Mouse (Mus musculus): Measurements from ENCODE around the gene Ssr2.
A peak's percentile ranks its signal among the peaks of the same experiment; 100 is the strongest.
"Not testable (repeated sequence)": the region's sequence is repeated elsewhere in the genome, so short reads cannot be mapped to it uniquely, and the experiment has no call there.

Gene Ssr2

GRCm38 (mm10) chr3:88563966-88564365 is 11.7 kb upstream of the Ssr2 start:
- no peak for DNase-seq (ENCODE audit: low spot score in 2 of 2)

GRCm38 (mm10) chr3:88566116-88566515 is 9.6 kb upstream of the Ssr2 start:
- DNase-seq (ENCODE audit: low spot score in 2 of 2) = no peak

- peak in 1 of 2 experiments; percentile 15 for DNase-seq (ENCODE audit: low spot score in 2 of 2)
These were observed 9.1 kb upstream of the Ssr2 start for GRCm38 (mm10) chr3:88566536-88567061.

- peak in 1 of 2 experiments; percentile 20 for DNase-seq (ENCODE audit: low spot score in 2 of 2)
These were observed 7.8 kb upstream of the Ssr2 start for GRCm38 (mm10) chr3:88567892-88568291.

DNA sequence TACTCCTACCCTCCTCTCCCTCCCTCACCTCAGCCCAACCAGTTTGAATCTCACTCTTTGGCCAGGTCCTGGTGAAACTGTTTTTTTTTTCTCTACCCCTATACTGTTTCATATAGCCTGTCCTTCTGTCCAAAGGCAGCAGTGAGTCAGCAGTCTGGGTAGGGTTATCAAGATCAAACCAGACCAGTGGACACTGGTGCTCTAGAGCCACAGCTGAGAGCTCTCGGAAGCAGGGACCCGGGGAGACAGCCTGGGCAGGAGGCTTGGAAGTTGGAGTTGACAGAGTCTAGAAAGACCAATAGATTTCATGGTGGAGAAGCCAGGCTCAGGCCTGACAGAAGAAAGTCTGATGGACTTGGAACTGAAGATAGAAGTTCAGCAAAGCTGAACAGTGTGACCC is 7.1 kb upstream of the Ssr2 start:
- peak in 1 of 2 experiments; percentile 22 for DNase-seq (ENCODE audit: low spot score in 2 of 2)

GRCm38 (mm10) chr3:88569093-88569492 is 6.6 kb upstream of the Ssr2 start:
- no peak for DNase-seq (ENCODE audit: low spot score in 2 of 2)

DNA sequence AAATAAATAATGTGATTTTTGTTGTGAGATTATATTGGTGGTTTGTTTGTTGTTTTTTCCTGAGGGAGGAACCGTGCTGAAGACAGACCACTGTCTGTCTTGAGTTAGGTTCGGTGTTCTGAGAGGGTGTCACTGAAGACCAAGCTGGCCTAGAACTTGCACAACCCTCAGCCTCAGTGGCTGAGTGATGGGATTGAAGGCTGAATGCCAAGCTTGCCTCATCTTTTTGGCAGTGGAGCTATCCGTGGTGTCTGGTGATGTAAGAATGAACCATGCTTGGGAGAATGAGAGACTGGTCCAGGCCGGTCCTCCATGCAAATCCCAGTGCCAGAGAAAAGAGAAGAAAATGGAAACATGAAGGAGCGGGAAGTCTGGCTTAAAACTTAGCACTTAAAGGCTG is 6.0 kb upstream of the Ssr2 start:
- peak in 1 of 2 experiments; percentile 20 for DNase-seq (ENCODE audit: low spot score in 2 of 2)

GRCm38 (mm10) chr3:88570341-88570740 is 5.3 kb upstream of the Ssr2 start:
- no peak for DNase-seq (ENCODE audit: low spot score in 2 of 2)

DNA sequence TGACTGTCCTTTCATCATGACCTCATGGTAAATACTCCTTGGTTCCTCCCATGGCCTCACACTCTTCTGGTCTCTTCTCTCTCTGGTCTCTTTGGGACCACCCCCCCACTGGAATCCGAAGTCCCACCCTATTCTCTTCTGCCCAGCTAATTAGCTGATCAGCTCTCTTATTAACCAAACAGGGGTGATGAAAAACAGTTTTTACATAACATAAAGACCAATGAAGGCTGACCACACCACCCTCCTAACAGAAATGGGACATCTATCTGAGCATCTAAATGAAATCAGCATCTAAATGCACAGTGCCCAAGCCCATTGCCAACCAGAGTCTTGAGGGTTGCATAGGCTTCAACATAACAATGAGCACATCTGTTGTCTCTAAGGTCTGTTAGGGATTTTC is 3.8 kb upstream of the Ssr2 start:
- DNase-seq (ENCODE audit: low spot score in 2 of 2) = no peak

DNA sequence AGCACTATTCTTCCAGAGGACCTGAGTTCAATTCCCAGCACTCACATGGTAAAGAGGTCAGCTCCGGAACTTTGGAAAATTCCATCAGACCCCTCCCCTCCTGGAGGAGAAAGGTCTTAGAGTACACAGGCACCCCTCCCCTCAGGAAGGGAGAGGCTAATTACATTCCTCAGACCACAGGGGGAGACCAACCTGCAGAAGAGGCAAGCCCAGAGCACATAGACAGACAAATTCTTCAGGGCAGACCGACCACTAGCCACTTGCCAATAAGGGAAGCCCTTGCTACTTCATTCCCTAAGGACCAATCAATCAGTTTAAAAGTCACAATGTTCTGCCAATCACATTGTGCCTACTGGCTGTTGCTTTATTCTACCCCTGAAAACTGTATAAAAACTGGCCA is 2.8 kb upstream of the Ssr2 start:
- no peak for DNase-seq (ENCODE audit: low spot score in 2 of 2)

GRCm38 (mm10) chr3:88573810-88574209 is 1.9 kb upstream of the Ssr2 start:
- no peak for DNase-seq (ENCODE audit: low spot score in 2 of 2)

- not testable (repeated sequence) for DNase-seq (ENCODE audit: low spot score in 2 of 2)
These were observed 2.2 kb downstream of the Ssr2 start for GRCm38 (mm10) chr3:88577846-88578245.

GRCm38 (mm10) chr3:88578498-88579424 is 3.1 kb downstream of the Ssr2 start:
- DNase-seq (ENCODE audit: low spot score in 2 of 2) = no peak

- peak; percentile 87 to 91 for DNase-seq (ENCODE audit: low spot score in 2 of 2)
These were observed 3.9 kb downstream of the Ssr2 start for GRCm38 (mm10) chr3:88579454-88580117.

- no peak for DNase-seq (ENCODE audit: low spot score in 2 of 2)
These were observed 10.1 kb downstream of the Ssr2 start for GRCm38 (mm10) chr3:88585769-88586168.

- no peak for DNase-seq (ENCODE audit: low spot score in 2 of 2)
These were observed 11.0 kb downstream of the Ssr2 start for GRCm38 (mm10) chr3:88586640-88587039.

- DNase-seq (ENCODE audit: low spot score in 2 of 2) = no peak
These were observed 14.6 kb downstream of the Ssr2 start for GRCm38 (mm10) chr3:88590246-88590645.

- DNase-seq (ENCODE audit: low spot score in 2 of 2) = no peak
These were observed 15.4 kb downstream of the Ssr2 start for GRCm38 (mm10) chr3:88591044-88591443.

GRCm38 (mm10) chr3:88591950-88592731 is 16.5 kb downstream of the Ssr2 start:
- no peak for DNase-seq (ENCODE audit: low spot score in 2 of 2)

- no peak for DNase-seq (ENCODE audit: low spot score in 2 of 2)
These were observed 17.4 kb downstream of the Ssr2 start for GRCm38 (mm10) chr3:88592942-88593576.

- DNase-seq (ENCODE audit: low spot score in 2 of 2) = no peak
These were observed 18.4 kb downstream of the Ssr2 start for GRCm38 (mm10) chr3:88593893-88594580.
